Comparison of ENCODE assay signal across 8 mouse cellular contexts in genomic region chr12:84190151-84190820, GRCm38 (mm10). TPM values are rescaled to one million over a fixed set of nuclear protein-coding genes. Genes with fewer than 3 reads are reported as not detected.
DNase-seq lines count a peak whose midpoint lies in the region; ATAC-seq lines count a peak whose summit lies in the region.

No protein-coding gene starts in this region.

- no peaks in the 10 kb centered on the region for H3K9me3 ChIP-seq in neural tube, embryonic 11.5 days (ENCODE audit: control insufficient read depth, low read length)
- no peaks in the 10 kb centered on the region for H3K9me3 ChIP-seq in stomach, embryonic 15.5 days

- no peak overlapping the region for H3K27ac ChIP-seq in neural tube, embryonic 11.5 days (ENCODE audit: low read depth, low read length)
- no peak overlapping the region for H3K27ac ChIP-seq in stomach, embryonic 15.5 days

- WGBS in neural tube, embryonic 11.5 days = 38% methylated on average over 15 of the region's 15 CpGs
- WGBS in stomach, embryonic 15.5 days = 42% methylated on average over 15 of the region's 15 CpGs

- no peaks in the 10 kb centered on the region for H3K36me3 ChIP-seq in neural tube, embryonic 11.5 days (ENCODE audit: control insufficient read depth, insufficient read depth, low read length)
- 0 out of 2 replicates have a peak, but pooled peaks cover 2% of the 10 kb centered on the region for H3K36me3 ChIP-seq in stomach, embryonic 15.5 days

- H3K9ac ChIP-seq in neural tube, embryonic 11.5 days (ENCODE audit: low read length) = 0 out of 2 replicates have a peak overlapping the region, but pooled peaks have one; percentile 4
- H3K9ac ChIP-seq in stomach, embryonic 15.5 days = no peak overlapping the region

- no peak overlapping the region for H3K4me3 ChIP-seq in neural tube, embryonic 11.5 days (ENCODE audit: low read depth, low read length)
- H3K4me3 ChIP-seq in stomach, embryonic 15.5 days (replicated peaks) = no peak overlapping the region

- DNase-seq in cerebellum, adult 11 months = peak; percentile 22
- DNase-seq in cerebellum, adult 9-11 months = no peak
- DNase-seq in neural tube, embryonic 11.5 days (ENCODE audit: low spot score) = no peak
- DNase-seq in neural tube, embryonic 10.5 days (ENCODE audit: extremely low spot score, low spot score) = no peak
- peak; percentile 50 to 72 for DNase-seq in kidney, postnatal 25 days
- DNase-seq in adrenal gland, adult 2 months = no peak
- DNase-seq in layer of hippocampus, adult 8-10 months (ENCODE audit: low spot score in 2 of 2) = no peak

- H3K4me1 ChIP-seq in neural tube, embryonic 11.5 days (ENCODE audit: control insufficient read depth, insufficient read depth, low read length) = peaks cover 38% of the 10 kb centered on the region
- peaks cover 73% of the 10 kb centered on the region for H3K4me1 ChIP-seq in stomach, embryonic 15.5 days

- no peaks in the 10 kb centered on the region for H3K27me3 ChIP-seq in neural tube, embryonic 11.5 days (ENCODE audit: control insufficient read depth, insufficient read depth, low read length)
- no peaks in the 10 kb centered on the region for H3K27me3 ChIP-seq in stomach, embryonic 15.5 days (replicated peaks)

- ATAC-seq in neural tube, embryonic 11.5 days (ENCODE audit: insufficient read depth, low FRiP score, low TSS enrichment) = no peak
- ATAC-seq in stomach, embryonic 15.5 days (ENCODE audit: insufficient read depth, low FRiP score, low read depth) = no peak

- no peak overlapping the region for H3K4me2 ChIP-seq in neural tube, embryonic 11.5 days (ENCODE audit: low read depth)
- H3K4me2 ChIP-seq in stomach, embryonic 15.5 days = peak overlapping the region; percentile 8

RNA-seq across cellular contexts. Expression of gene Elmsan1, which starts 28.4 kb away (rescaled TPM):
- 4.4 and 5.9 TPM in 2 replicates for polyA plus RNA-seq in neural tube, embryonic 11.5 days (2014; fragmentation: Nextera tagmentation; extraction: Ambion mirVana)
- 9.9 and 10.5 TPM in 2 replicates for polyA plus RNA-seq in stomach, embryonic 15.5 days (2015; fragmentation: Nextera tagmentation; extraction: Ambion mirVana)
- 10 to 100 TPM; 17.0 to 22.7 TPM for total RNA-seq in adrenal gland, adult 2 months (2021)
- polyA plus RNA-seq in adrenal gland, adult 2 months (2012; rRNA removed) = 14.4 and 20.4 TPM in 2 replicates
- 10 to 100 TPM; 21.6 to 28.5 (median 26.0) TPM for total RNA-seq in layer of hippocampus, adult 8-10 months (2022)

RNA-seq across cellular contexts. Expression of gene Pnma1, which starts 42.0 kb away (rescaled TPM):
- 1.6 and 2.5 TPM in 2 replicates for polyA plus RNA-seq in neural tube, embryonic 11.5 days (2014; fragmentation: Nextera tagmentation; extraction: Ambion mirVana)
- 0.76 and 0.94 TPM in 2 replicates for polyA plus RNA-seq in stomach, embryonic 15.5 days (2015; fragmentation: Nextera tagmentation; extraction: Ambion mirVana)
- total RNA-seq in adrenal gland, adult 2 months (2021) = under 1 TPM; 0.28 to 0.43 TPM
- polyA plus RNA-seq in adrenal gland, adult 2 months (2012; rRNA removed) = 0.15 TPM in 1 of 2 replicates, not detected in the other
- 1 to 10 TPM; 3.1 to 3.9 (median 3.6) TPM for total RNA-seq in layer of hippocampus, adult 8-10 months (2022)

Comparison
In these comparisons a context has a peak if more than half of its experiments do, and no peak if none do; other contexts are left out.
1. DNase-seq: peak in cerebellum, adult 11 months (single experiment) and kidney, postnatal 25 days (2 of 2); none in cerebellum, adult 9-11 months (single experiment), neural tube, embryonic 11.5 days (single experiment), neural tube, embryonic 10.5 days (single experiment), adrenal gland, adult 2 months (single experiment) and layer of hippocampus, adult 8-10 months (0 of 2).